Mouse (Mus musculus): ENCODE measurements at regions not wholly inside any gene's neighbourhood (a gene's known extent, or its start where the extent isn't known, plus 50 kb on each side); places are given as distances from the start of the nearest gene placed in this dataset.
A peak's percentile ranks its signal among the peaks of the same experiment; 100 is the strongest.

GRCm38 (mm10) chr2:110540570-110541357 lies 56.3 kb upstream of the Slc5a12 start:
- no peak for TF ChIP-seq CTCF (IDR thresholded peaks at IDR 0.05; ENCODE audit: low read depth)
- H3K27ac ChIP-seq (ENCODE audit: low read depth, low read length): 0 out of 2 replicates have a peak overlapping the region, but pooled peaks have one; percentile 22
- H3K4me2 ChIP-seq (replicated peaks; ENCODE audit: low read depth): no peak overlapping the region
- no peaks in the 10 kb centered on the region for H3K4me1 ChIP-seq (replicated peaks; ENCODE audit: control insufficient read depth, insufficient read depth, low read length)
- no peak overlapping the region for H3K4me3 ChIP-seq (ENCODE audit: low read depth, low read length)
- H3K9me3 ChIP-seq (ENCODE audit: control insufficient read depth): no peaks in the 10 kb centered on the region
- ATAC-seq: peak; percentile 93
- H3K27me3 ChIP-seq (replicated peaks; ENCODE audit: control insufficient read depth, insufficient read depth, low read length): no peaks in the 10 kb centered on the region
- H3K36me3 ChIP-seq (ENCODE audit: control insufficient read depth, insufficient read depth): no peaks in the 10 kb centered on the region
- H3K9ac ChIP-seq (ENCODE audit: low read depth, low read length): no peak overlapping the region
- WGBS: 37% methylated on average over 6 of the region's 6 CpGs

DNA sequence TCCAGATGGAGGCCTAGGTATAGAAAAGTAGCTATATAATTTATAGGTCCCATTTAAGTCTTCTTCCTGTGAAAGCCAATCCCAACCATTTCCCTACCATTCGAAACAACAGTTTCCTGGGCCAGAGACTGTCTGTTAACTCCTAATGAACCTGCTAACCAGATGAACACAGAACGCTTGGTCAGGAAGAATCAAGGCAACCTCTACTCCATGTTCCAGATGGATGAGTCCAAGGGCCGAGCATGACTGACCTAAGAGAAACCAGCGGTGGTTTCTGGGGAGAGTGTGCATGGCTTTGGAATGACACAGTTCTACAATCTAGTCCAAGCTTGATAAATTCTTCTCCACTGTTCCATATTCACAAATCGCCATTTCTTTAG lies 55.8 kb upstream of the Slc5a12 start:
- no peaks in the 10 kb centered on the region for H3K9me3 ChIP-seq (ENCODE audit: control insufficient read depth)
- no peaks in the 10 kb centered on the region for H3K27me3 ChIP-seq (replicated peaks; ENCODE audit: control insufficient read depth, insufficient read depth, low read length)
- H3K36me3 ChIP-seq (ENCODE audit: control insufficient read depth, insufficient read depth): no peaks in the 10 kb centered on the region
- H3K9ac ChIP-seq (ENCODE audit: low read depth, low read length): no peak overlapping the region
- ATAC-seq: no peak
- no peaks in the 10 kb centered on the region for H3K4me1 ChIP-seq (replicated peaks; ENCODE audit: control insufficient read depth, insufficient read depth, low read length)
- no peak overlapping the region for H3K4me3 ChIP-seq (ENCODE audit: low read depth, low read length)
- H3K4me2 ChIP-seq (replicated peaks; ENCODE audit: low read depth): no peak overlapping the region
- no peak overlapping the region for H3K27ac ChIP-seq (ENCODE audit: low read depth, low read length)
- no peak for TF ChIP-seq CTCF (IDR thresholded peaks at IDR 0.05; ENCODE audit: low read depth)
- 84% methylated on average over 5 of the region's 5 CpGs for WGBS
